Mouse (Mus musculus) retina, embryonic 14.5 days (tissue): ENCODE data around the gene Upp2.

ENCODE experiments used
- DNase-seq: peaks from one replicate; pipeline ENCODE4 v3.0.0-alpha.2; 2015; ENCODE audit warnings: low spot score

Upp2 gene

GRCm38 (mm10) chr2:58679968-58680367, 112.9 kb downstream of the Upp2 start:
- DNase-seq, result no peak

- peak; percentile 81 for DNase-seq
Observed at GRCm38 (mm10) chr2:58680794-58681193, 113.7 kb downstream of the Upp2 start.

GRCm38 (mm10) chr2:58681394-58681793, 114.3 kb downstream of the Upp2 start:
- no peak for DNase-seq

- no peak for DNase-seq
Observed at GRCm38 (mm10) chr2:58697501-58697900, 130.4 kb downstream of the Upp2 start.

- peak; percentile 90 for DNase-seq
Observed at GRCm38 (mm10) chr2:58699931-58700330, 132.8 kb downstream of the Upp2 start.

- no peak for DNase-seq
Observed at GRCm38 (mm10) chr2:58700354-58700753, 133.3 kb downstream of the Upp2 start.

- no peak for DNase-seq
Observed at GRCm38 (mm10) chr2:58701627-58702026, 134.5 kb downstream of the Upp2 start.

- DNase-seq, result peak; percentile 80
Observed at GRCm38 (mm10) chr2:58703226-58703625, 136.1 kb downstream of the Upp2 start.

- DNase-seq, result no peak
Observed at GRCm38 (mm10) chr2:58703646-58704045, 136.5 kb downstream of the Upp2 start.

GRCm38 (mm10) chr2:58704576-58704975, 137.5 kb downstream of the Upp2 start:
- DNase-seq, result no peak

GRCm38 (mm10) chr2:58707676-58708075, 140.6 kb downstream of the Upp2 start:
- DNase-seq, result no peak

GRCm38 (mm10) chr2:58710234-58710633, 143.1 kb downstream of the Upp2 start:
- no peak for DNase-seq

- no peak for DNase-seq
Observed at GRCm38 (mm10) chr2:58711049-58711448, 144.0 kb downstream of the Upp2 start.

- DNase-seq, result peak; percentile 65
Observed at GRCm38 (mm10) chr2:58711491-58711890, 144.4 kb downstream of the Upp2 start.

GRCm38 (mm10) chr2:58711935-58712334, 144.8 kb downstream of the Upp2 start:
- peak; percentile 57 for DNase-seq

GRCm38 (mm10) chr2:58717898-58718297, 150.8 kb downstream of the Upp2 start:
- no peak for DNase-seq

GRCm38 (mm10) chr2:58737192-58737820, 170.2 kb downstream of the Upp2 start:
- DNase-seq, result peak; percentile 75

GRCm38 (mm10) chr2:58741213-58741612, 174.1 kb downstream of the Upp2 start:
- no peak for DNase-seq

- DNase-seq, result no peak
Observed at GRCm38 (mm10) chr2:58742026-58742425, 174.9 kb downstream of the Upp2 start.

GRCm38 (mm10) chr2:58743446-58743845, 176.3 kb downstream of the Upp2 start:
- DNase-seq, result no peak

- no peak for DNase-seq
Observed at GRCm38 (mm10) chr2:58747483-58748229, 180.6 kb downstream of the Upp2 start.

- DNase-seq, result no peak
Observed at GRCm38 (mm10) chr2:58748296-58748695, 181.2 kb downstream of the Upp2 start.

GRCm38 (mm10) chr2:58752891-58753290, 185.8 kb downstream of the Upp2 start:
- no peak for DNase-seq

- DNase-seq, result no peak
Observed at GRCm38 (mm10) chr2:58754736-58755135, 187.6 kb downstream of the Upp2 start.
